Mouse (Mus musculus) MEL-GATA-1-ER (cell line): ENCODE results near the gene Mfsd6l.
A peak's percentile ranks its signal among the peaks of the same experiment; 100 is the strongest.

Experiments
- DNase-seq: peaks from one replicate; pipeline ENCODE4 v3.0.0-alpha.2; 2012; ENCODE audit warnings: low read depth; ENCODE audit errors: extremely low read depth

Gene Mfsd6l

DNA sequence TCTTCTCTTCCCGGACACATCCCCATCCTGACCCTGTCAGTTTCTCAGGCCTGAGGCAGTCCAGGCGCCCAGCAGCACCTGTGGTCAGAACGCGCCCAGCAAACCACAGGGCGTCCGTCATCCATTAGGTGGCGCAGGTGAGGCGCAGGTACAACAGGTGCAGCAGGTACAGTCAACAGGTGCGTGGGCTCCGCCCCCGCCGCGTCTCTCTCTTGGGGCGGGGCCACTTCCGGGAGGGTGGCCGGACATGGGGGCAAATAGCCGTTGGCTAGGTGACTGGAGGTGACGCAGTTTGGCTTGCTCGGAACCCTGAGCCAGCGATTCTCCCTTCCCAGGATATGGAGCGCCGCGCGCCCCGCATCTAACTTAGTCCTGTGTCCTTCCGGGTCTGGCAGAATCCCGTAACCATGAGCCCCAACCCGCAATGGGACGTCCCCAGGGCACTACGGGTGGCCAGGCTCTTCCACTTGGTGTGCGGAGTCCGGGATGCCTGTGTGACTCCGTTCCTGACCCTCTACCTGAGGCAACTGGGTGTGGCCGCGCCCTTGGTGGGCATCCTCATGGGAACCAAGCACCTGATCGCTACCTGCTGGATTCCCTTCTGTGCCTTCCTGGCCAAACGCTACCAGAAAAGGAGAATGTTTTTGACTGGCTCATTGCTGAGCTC is at the start of gene Mfsd6l:
Gene Mfsd6l, plus strand, starts transcription at position 269 of the 667 bp plus-strand sequence.
- DNase-seq = no peak

DNA sequence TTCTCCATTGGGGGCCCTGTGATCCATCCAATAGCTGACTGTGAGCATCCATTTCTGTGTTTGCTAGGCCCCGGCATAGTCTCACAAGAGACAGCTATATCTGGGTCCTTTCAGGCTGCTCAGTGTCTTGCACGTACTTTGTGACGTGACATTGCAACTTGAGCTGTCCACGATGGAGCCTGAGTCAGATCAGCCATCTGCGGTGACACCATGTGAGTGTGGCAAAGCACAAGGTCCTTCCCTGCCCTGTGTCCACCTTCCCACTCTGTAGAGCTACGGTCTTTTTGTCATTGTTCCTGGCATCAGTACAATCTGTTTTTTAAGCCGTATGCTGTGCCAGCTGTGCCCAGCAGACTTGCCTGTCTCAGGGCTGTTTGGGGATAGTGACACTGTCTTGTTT is 48.7 kb upstream of the Mfsd6l start:
- DNase-seq = no peak

DNA sequence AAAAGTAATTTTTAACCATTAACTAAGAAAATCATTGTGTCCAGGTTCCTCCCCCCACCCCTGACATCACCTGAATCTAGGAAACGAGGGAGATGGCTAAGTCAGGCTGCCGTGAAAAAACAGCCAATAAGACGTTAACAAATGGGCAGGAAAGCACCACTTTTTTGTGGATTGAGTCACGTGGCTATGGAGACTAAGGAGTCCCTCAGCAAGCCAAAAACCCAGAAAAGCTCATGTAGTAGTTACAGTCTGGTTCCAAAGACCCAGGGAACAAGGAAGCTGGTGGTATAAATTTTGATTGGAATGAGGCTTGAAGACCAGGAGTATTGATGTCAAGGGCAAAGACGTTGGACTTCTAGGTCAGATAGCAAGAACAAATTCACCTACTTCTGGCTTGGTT is 47.4 kb upstream of the Mfsd6l start:
- DNase-seq = no peak

DNA sequence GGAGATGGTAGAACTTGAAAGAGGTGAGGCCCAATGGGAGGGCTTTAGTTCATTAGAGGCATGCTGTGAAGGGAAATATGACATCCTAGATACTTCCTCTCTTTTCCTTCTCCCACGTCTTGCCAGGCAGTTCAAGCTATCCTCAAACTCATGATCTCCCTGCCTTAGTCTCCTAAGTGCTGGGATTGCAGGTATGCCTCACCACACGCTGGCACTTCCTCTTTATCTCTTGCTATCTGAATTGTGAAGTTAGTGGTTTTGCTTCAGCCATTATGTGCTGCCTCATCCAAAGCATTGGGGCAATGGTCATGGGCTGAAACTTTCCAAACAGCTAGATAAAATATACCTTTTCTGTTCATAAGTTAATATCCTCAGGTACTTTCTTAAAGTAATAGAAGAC is 46.8 kb upstream of the Mfsd6l start:
- DNase-seq = no peak

DNA sequence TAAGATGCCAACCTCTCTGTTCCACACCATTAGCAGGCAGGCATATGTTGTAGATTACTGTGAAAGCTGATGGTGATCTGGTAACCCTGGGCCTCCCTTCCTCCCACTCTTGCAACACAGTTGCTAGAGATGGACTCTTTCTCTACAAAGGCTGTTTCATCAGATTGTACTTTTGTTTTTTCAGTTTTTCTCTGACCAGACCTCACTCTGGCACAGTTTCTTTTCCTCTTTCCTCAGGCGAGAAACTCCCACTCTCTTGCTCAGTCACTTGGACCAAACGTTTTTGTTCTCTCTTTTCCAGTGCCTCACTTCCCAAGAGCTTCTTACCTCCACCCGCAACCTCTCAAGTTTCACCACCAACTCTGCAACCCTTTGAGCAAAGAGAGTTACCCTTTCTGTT is 42.0 kb upstream of the Mfsd6l start:
- no peak for DNase-seq

DNA sequence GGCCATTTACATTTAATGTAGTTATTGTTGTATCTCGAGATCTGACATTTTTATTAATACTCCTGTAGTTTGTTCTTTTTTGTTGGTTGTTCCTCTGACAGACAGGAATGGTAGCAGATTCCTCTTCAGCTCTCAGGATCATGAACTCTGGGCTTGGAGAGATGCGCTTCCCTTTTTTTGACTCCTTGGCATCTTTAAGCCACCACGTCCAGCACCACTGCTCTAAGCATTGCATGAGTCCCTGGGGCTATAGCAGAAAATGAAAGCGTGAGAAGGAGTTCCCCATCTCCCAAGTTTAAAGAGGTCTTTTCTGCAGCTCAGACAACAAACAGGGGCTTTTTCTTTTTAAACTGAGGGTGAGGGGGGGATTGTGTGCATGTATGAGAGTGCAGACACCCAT is 36.6 kb upstream of the Mfsd6l start:
- DNase-seq = no peak

DNA sequence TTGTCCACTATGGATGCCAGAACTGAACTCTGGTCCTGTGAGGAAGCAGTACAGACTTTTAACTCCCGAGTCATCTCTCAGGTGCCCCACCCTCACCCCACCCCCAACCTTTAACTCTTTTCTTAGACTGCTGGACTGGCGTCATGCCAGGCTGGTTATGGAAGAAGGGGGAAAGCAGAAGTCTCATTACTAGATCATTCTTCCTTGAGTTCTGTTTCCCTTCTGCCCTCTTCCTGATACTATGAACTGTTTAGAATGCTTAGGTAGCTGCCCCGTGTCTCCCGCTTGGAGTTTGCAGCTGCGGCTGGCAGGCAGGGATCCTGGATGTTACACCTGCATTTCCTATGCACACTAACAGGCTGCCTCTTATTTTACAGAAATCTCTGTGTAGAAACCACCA is 36.2 kb upstream of the Mfsd6l start:
- DNase-seq = peak; percentile 70

DNA sequence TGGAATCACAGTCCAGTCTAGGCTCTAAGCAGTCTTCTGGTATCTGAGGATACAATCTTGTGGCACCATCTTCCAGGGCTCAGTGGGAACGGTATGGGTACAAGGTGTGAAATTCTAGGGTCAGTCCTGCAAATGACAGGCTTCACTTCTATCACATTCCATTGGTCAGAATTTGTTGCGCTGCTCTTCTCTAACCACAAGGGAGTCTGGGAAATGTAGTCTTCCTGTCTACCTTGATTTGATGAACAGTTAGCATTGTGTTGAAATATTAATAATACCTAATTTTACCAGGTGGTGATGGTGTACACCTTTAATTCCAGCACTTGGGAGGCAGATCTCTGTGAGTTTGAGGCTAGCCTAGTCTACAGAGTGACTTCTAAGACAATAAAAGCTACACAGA is 35.5 kb upstream of the Mfsd6l start:
- no peak for DNase-seq

DNA sequence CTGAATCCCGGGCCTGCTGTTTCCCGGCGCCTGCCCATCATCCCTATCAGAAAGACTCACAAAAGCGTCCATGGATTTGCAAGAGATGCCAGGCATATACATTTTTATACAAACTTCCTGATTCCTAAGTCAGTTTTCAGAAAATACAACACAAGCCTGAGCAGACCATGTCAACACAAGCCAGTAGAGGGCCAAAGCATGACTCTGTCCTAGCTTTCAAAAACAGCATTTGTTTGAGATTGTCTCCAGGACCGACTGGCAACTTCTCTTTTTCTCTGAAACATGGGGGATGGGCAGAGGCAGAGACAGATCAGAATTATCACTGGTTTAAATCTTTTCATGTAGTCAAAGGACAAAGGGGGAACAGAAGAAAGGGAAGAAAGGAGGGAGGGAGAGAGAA is 34.6 kb upstream of the Mfsd6l start:
- peak; percentile 82 for DNase-seq

DNA sequence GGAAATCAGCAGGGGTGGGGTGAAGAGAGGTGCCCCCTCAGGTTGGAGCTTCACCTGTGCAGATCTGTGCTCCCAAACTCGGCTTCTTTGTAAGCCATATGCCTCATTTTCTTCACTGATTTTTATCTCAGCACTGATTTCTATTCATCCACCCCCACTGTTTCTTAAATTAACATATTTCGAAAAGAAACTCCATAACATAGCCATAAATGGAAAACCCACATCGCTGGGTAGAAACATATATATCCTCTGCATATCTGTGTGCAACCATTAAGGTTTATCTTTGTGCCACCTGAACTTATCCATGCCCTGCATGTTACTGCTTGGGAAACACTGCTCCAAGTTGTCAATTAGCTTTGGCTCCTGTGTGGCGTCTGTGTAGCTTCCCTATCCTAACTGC is 29.5 kb upstream of the Mfsd6l start:
- DNase-seq = no peak

DNA sequence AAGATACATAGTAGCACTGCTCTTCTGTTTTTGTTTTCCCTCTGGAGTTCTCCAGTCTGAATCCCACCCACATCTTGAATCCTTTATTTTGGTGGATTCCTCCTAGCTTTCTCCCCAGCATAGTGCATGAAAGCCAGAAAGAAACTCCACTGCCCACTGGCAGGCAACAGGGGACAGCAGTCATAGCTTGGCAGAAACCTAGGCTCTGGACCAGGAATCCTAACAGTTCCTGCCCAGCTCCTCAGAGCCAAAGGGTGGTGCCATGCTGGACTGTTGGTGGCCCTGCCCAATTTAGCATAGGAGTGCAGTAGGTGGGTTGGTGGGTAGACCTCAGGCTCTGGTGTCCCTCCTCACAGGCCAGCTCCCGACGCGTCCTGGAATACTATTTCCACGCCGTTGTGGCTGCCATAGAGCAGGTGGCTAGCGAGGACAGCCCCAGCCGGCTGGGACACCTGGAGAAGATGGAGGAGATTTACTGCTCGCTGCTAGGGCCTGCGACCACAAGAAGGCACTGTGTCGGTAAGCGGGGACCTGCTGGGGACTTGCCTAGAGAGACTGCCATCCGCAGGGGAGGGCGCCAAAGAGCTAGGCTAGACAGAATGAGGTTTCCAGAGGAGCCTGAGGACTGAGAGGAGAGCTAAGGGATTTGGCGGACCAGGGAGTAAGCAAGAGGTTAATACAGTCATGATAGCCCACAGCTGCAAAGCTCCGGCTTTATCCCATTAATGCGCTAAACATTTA is 24.8 kb upstream of the Mfsd6l start:
- no peak for DNase-seq

DNA sequence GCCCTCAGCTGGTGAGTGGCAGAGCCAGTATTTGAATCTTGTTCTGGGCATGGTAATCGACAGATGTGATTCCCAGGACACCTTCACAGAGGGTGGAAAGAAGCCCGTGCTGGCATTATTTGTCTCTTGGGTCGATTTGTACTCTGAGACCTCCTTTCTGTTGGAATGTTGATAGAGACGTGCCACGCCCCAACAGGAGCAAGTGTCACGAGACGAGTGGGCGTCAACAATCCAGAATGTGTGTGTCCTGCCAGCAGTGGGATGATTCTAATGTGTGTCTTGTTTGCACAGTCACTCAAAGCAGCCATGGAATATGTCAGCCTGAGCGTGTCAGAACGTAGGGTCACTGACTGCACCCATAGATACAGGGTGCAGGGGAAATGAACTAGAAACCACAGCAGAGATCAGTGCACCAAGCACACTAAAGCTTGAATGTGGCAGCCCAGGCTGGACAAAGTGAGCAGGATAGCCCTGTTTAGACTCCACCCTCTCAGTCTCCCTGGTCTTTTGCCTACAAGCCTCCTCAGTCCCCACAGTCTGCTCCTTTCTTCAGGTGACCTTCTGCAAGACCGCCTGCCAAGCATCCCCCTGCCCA is 23.9 kb upstream of the Mfsd6l start:
- DNase-seq = no peak

DNA sequence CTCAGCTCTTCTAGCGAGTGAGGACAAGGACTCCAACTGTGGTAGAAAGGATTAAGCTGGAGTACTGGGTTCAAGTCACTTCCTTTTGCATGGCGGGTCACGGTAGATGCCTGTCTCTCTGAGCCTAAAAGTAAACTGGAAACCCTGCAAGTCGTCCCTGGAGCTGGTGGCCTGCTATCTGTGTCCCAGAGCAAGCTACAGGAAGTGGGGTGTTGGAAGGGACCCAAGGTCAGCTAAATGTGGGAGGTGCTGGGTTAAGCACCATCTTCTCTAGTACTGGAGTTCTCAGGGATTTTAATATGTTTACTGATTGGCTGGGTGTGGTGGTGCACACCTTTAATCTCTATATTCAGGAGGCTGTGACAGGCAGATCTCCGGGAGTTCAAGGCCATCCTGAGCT is 23.2 kb upstream of the Mfsd6l start:
- no peak for DNase-seq

DNA sequence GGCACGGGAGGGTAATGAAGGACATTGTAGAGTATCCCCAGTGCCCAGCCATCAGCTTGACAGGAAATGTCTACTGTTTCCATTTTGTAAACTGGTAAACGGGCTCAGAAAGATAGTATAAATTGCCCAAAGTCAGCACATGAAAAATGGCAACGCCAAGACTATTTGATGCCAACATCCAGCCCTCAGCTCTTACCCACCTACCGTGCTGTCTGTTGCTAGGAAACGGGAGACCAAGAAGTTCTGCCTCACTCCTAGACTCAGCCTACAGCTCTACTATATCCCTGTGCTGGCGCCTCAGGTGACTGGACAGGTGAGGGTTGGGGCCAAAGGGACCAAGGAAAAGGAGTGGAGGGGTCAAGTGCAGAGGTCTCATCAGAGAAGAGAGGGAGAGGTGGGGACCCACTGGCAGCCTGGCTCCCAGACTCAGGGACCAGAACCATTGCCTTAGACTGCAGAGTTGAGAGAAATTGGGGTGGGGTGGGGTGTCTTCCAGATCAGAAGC is 22.0 kb upstream of the Mfsd6l start:
- no peak for DNase-seq

DNA sequence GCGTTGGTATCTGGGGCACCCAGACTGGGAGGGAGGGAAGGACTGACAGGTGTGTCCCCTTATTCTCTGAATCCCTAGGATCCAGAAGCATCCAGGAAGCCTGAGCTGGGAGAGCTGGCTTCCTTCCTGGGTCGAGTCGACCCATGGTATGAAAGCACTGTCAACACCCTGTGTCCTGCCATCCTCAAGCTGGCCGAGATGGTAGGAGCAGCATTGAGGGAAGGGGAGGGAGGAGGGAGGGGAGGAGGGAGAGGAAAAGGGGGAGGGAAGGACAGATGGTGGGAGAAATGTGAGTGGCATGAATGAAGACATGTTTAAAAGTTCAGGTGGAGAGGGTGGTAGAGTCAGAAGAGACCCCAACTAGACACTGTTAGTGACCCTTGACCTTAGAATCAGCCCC is 20.0 kb upstream of the Mfsd6l start:
- DNase-seq = no peak

DNA sequence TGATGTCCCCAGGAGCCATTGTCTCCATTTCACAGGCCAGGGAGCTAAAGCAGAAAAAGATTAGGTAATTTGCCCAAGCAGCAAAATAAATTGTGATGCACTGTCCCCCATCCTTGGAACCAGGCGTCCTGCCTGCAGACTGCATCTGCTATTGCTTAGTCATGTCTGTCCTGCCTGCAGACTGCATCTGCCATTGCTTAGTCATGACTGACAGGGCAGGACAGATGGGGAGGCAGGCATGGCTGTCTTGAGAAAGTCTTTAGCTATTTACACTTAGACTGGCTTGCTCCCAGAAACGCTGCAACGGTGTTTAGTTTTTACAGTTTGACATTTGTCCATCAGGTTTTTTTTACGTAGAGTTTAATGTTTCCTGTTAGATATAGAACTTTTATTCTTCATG is 19.5 kb upstream of the Mfsd6l start:
- DNase-seq = no peak

DNA sequence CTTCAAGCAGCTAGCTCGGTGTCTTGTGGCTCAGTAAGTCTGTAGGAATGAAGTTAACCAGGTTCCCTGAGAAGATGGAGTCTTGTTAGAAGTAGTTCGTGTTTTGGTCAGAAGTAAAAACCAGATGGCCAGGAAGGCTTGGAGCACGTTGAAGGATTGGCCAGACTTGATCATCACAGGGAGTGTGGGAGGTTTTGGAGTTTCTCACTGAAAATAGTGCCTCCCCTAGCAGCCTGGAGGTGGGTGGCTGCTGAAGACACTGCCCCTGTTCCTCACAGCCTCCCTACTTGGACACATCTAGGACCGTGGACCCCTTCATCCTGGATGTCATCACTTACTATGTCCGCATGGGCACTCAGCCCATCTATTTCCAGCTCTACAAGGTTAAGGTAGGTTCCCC is 16.4 kb upstream of the Mfsd6l start:
- no peak for DNase-seq

DNA sequence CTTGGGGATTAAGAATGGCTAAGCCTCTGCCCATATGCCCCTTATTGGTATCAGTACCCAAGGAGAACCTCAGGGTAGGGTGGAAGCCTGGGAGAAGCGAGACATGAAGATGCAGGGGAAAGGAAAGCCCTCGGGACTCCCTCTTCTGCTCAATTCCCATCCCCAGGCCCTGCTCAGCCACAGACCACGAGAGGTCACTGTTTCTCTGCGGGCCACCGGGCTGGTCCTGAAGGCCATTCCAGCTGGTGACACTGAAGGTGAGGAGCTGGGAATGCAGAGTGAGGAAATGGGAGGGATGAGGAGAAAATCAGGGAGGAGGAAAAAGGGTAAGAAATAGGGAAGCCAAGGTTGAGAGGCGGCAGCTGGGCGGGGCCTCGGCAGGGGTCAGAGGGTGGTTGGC is 11.4 kb upstream of the Mfsd6l start:
- DNase-seq = no peak

DNA sequence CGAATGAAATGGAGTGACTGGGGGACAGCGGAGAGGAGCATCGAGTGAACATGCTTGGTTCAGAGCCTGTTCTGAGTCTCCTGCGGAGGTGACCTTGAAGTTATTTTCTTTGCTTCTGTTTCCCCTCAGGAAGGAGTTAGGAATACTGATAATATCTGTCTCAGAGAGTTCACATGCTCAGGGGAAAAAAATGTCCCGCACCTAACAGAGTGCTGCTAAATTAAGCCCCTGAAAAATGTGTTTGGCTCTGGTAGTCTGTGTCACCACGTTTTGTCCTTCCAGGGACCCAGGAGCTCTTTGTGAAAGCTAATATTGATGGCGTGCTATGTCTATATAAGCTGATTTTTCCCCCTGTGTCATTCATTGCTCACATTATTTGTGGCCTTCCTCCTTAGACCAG is 10.8 kb upstream of the Mfsd6l start:
- DNase-seq = no peak

DNA sequence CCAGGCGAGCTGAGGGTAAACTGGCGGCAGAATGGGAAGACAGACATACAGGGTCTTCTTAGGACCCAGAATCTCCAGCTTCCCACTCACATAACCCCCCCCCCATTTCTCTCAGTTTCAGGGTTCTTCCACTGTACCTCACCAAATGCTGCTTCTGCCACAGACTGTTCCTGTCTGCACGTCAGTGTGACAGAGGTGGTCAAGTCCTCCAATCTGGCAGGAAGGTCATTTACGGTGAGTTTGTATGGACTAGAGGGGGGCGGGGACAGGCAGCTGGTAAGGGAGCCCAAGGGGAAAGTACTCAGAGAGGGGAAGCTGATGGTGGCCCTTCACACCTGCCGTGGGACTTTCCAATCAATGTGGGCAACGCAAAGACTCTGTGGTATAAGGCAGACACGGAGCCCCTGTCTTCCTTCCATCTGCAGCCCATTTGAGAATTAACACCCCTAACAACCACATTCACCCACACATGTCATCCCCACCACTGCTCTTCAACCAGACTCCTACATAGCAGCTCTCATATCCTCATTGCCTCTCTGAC is 10.2 kb upstream of the Mfsd6l start:
- DNase-seq = no peak

DNA sequence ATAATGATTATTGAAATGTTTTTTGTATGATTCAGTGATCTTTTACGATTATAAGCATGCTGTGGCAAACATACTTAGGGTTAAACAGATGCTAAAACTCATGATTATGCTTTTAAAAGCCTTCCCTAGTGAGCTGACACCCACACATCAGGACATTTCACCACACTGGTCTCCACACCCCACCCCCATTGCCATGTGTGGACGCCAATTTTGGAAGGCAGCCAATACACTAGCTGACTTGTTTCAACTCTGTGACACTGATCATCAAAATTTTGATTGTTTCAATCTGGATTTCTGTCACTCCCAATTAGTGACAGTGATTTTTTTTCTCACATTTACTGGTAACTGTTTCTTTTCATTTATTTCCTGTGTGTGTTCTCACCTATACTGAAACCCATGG is 8.5 kb upstream of the Mfsd6l start:
- DNase-seq = no peak

DNA sequence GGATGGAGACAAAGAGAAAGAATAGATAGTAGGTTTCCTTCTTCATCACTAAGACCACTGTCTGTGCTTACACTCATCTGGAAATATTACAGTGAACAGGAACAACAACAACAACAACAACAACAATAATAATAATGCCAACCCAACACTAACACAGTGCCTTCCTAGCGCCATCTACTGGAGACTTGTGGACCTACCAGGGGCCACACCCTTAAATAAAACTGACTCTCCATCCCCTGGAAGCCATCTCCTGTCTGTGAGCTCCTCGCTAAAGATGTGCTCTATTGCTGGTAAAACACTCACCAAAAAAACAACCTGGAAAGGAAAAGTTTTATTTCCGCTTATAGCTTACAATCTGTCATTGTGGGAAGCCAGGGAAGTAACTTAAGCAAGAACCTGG is 6.4 kb upstream of the Mfsd6l start:
- no peak for DNase-seq
